Mouse (Mus musculus) right cerebral cortex, postnatal 36 days (tissue): ENCODE measurements around the gene Gm37240.

Source experiments
- DNase-seq, 2 experiments: peaks; one replicate each; pipeline ENCODE4 v3.0.0; 2022; ENCODE audit warnings: low spot score in 2 of 2, mixed read lengths in 1 of 2

Gene Gm37240

GRCm38 (mm10) chr3:85749348-85749747, 138.0 kb downstream of the Gm37240 start:
- no peak for DNase-seq

GRCm38 (mm10) chr3:85748863-85749262, 138.5 kb downstream of the Gm37240 start:
- no peak for DNase-seq

GRCm38 (mm10) chr3:85746116-85746515, 141.2 kb downstream of the Gm37240 start:
- DNase-seq: no peak

- no peak for DNase-seq
These were observed 145.6 kb downstream of the Gm37240 start for GRCm38 (mm10) chr3:85741767-85742166.

- DNase-seq: no peak
These were observed 148.7 kb downstream of the Gm37240 start for GRCm38 (mm10) chr3:85738591-85738990.

- DNase-seq: no peak
These were observed 153.2 kb downstream of the Gm37240 start for GRCm38 (mm10) chr3:85733939-85734729.

GRCm38 (mm10) chr3:85727171-85727570, 160.1 kb downstream of the Gm37240 start:
- DNase-seq: no peak

GRCm38 (mm10) chr3:85725971-85726370, 161.3 kb downstream of the Gm37240 start:
- no peak for DNase-seq

- no peak for DNase-seq
These were observed 162.2 kb downstream of the Gm37240 start for GRCm38 (mm10) chr3:85725110-85725509.

GRCm38 (mm10) chr3:85722581-85722980, 164.7 kb downstream of the Gm37240 start:
- DNase-seq: no peak

- no peak for DNase-seq
These were observed 171.5 kb downstream of the Gm37240 start for GRCm38 (mm10) chr3:85715764-85716297.

GRCm38 (mm10) chr3:85713936-85714709, 173.2 kb downstream of the Gm37240 start:
- DNase-seq: no peak

GRCm38 (mm10) chr3:85710695-85711094, 176.6 kb downstream of the Gm37240 start:
- no peak for DNase-seq

- peak in 1 of 2 experiments; percentile 20 for DNase-seq
These were observed 179.9 kb downstream of the Gm37240 start for GRCm38 (mm10) chr3:85707421-85707820.

GRCm38 (mm10) chr3:85703141-85703882, 184.0 kb downstream of the Gm37240 start:
- no peak for DNase-seq

GRCm38 (mm10) chr3:85698496-85698895, 188.8 kb downstream of the Gm37240 start:
- no peak for DNase-seq

- DNase-seq: no peak
These were observed 192.3 kb downstream of the Gm37240 start for GRCm38 (mm10) chr3:85695056-85695455.

GRCm38 (mm10) chr3:85693013-85693412, 194.3 kb downstream of the Gm37240 start:
- DNase-seq: no peak

GRCm38 (mm10) chr3:85691134-85691533, 196.2 kb downstream of the Gm37240 start:
- no peak for DNase-seq

- DNase-seq: no peak
These were observed 199.0 kb downstream of the Gm37240 start for GRCm38 (mm10) chr3:85688341-85688740.

GRCm38 (mm10) chr3:85685271-85685670, 202.0 kb downstream of the Gm37240 start:
- DNase-seq: no peak

GRCm38 (mm10) chr3:85683618-85684017, 203.7 kb downstream of the Gm37240 start:
- DNase-seq: no peak
